In genomic region chr12:27018366-27018765, GRCm38 (mm10) we compare ENCODE assay signal across 18 mouse cellular contexts.
A peak's percentile ranks its signal among the peaks of the same experiment; 100 is the strongest.
DNase-seq lines count a peak whose midpoint lies in the region; ATAC-seq and TF ChIP-seq lines count a peak whose summit lies in the region.
"Had no signal": no experiment of that assay in that cellular context is flagged by ENCODE, and none has a peak within 500 bp of the region (broad histone marks: within the 10 kb centered on the region; RNA-seq: fewer than 3 reads in every experiment).

No protein-coding gene starts in this region.

- TF ChIP-seq CTCF in midbrain, postnatal 0 days (IDR thresholded peaks at IDR 0.05), result no peak

- H3K36me3 ChIP-seq in embryonic facial prominence, embryonic 14.5 days (ENCODE audit: control insufficient read depth, insufficient read depth, low read length), result no peaks in the 10 kb centered on the region
- no peaks in the 10 kb centered on the region for H3K36me3 ChIP-seq in hindbrain, embryonic 16.5 days (ENCODE audit: control insufficient read depth, insufficient read depth, low read length)
- no peaks in the 10 kb centered on the region for H3K36me3 ChIP-seq in midbrain, postnatal 0 days (ENCODE audit: insufficient read depth, low read length)
- H3K36me3 ChIP-seq: embryonic facial prominence, embryonic 15.5 days had no signal

- WGBS in embryonic facial prominence, embryonic 14.5 days, result 49% methylated on average over 7 of the region's 7 CpGs
- 36% methylated on average over 7 of the region's 7 CpGs for WGBS in hindbrain, embryonic 16.5 days
- 39% methylated on average over 7 of the region's 7 CpGs for WGBS in midbrain, postnatal 0 days

- peaks cover 16% of the 10 kb centered on the region; the same call in 1 of the 2 replicates for H3K4me1 ChIP-seq in embryonic facial prominence, embryonic 14.5 days (ENCODE audit: control insufficient read depth, insufficient read depth, low read length)
- H3K4me1 ChIP-seq in hindbrain, embryonic 16.5 days (ENCODE audit: control insufficient read depth, insufficient read depth, low read depth, low read length), result peaks cover 12% of the 10 kb centered on the region; the same call in 1 of the 2 replicates
- H3K4me1 ChIP-seq in midbrain, postnatal 0 days (ENCODE audit: insufficient read depth, low read length), result peaks cover 4% of the 10 kb centered on the region; the same call in 1 of the 2 replicates

- H3K4me2 ChIP-seq in embryonic facial prominence, embryonic 14.5 days (ENCODE audit: low read depth, low read length), result no peak overlapping the region
- no peak overlapping the region; the same call in 1 of the 2 replicates for H3K4me2 ChIP-seq in hindbrain, embryonic 16.5 days (ENCODE audit: low read length)
- H3K4me2 ChIP-seq in midbrain, postnatal 0 days (ENCODE audit: low read depth, low read length, poor library complexity, severe bottlenecking), result no peak overlapping the region
- H3K4me2 ChIP-seq: embryonic facial prominence, embryonic 15.5 days; heart, embryonic 11.5 days; lung, embryonic 14.5 days had no signal

- H3K9ac ChIP-seq in embryonic facial prominence, embryonic 14.5 days (ENCODE audit: low read depth, low read length), result no peak overlapping the region
- H3K9ac ChIP-seq in hindbrain, embryonic 16.5 days (ENCODE audit: low read depth, low read length), result no peak overlapping the region
- no peak overlapping the region for H3K9ac ChIP-seq in midbrain, postnatal 0 days (replicated peaks; ENCODE audit: low read length, poor library complexity, severe bottlenecking)
- H3K9ac ChIP-seq: embryonic facial prominence, embryonic 15.5 days; lung, embryonic 14.5 days had no signal

- H3K27me3 ChIP-seq in embryonic facial prominence, embryonic 14.5 days (replicated peaks; ENCODE audit: control insufficient read depth, insufficient read depth, low read length), result no peaks in the 10 kb centered on the region
- no peaks in the 10 kb centered on the region for H3K27me3 ChIP-seq in hindbrain, embryonic 16.5 days (replicated peaks; ENCODE audit: control insufficient read depth, insufficient read depth, low read length)
- H3K27me3 ChIP-seq in midbrain, postnatal 0 days (ENCODE audit: insufficient read depth, low read length), result no peaks in the 10 kb centered on the region
- H3K27me3 ChIP-seq: embryonic facial prominence, embryonic 15.5 days had no signal

- H3K27ac ChIP-seq in embryonic facial prominence, embryonic 14.5 days (replicated peaks; ENCODE audit: low read depth, low read length), result no peak overlapping the region
- H3K27ac ChIP-seq in hindbrain, embryonic 16.5 days (ENCODE audit: low read depth, low read length), result peak overlapping the region; percentile 4; the same call in 1 of the 2 replicates
- peak overlapping the region; percentile 28 for H3K27ac ChIP-seq in midbrain, postnatal 0 days (ENCODE audit: low read depth, low read length)
- H3K27ac ChIP-seq: embryonic facial prominence, embryonic 15.5 days had no signal

- ATAC-seq in embryonic facial prominence, embryonic 14.5 days (ENCODE audit: low read depth), result no peak
- peak; percentile 76 for ATAC-seq in hindbrain, embryonic 16.5 days
- ATAC-seq in midbrain, postnatal 0 days (ENCODE audit: low FRiP score), result no peak
- ATAC-seq: intestine, postnatal 0 days had no signal

- no peak overlapping the region for H3K4me3 ChIP-seq in embryonic facial prominence, embryonic 14.5 days (ENCODE audit: low read depth, low read length)
- no peak overlapping the region for H3K4me3 ChIP-seq in hindbrain, embryonic 16.5 days (ENCODE audit: low read length)
- no peak overlapping the region for H3K4me3 ChIP-seq in midbrain, postnatal 0 days (ENCODE audit: low read depth, low read length)
- H3K4me3 ChIP-seq: embryonic facial prominence, embryonic 15.5 days had no signal

- DNase-seq in embryo, embryonic 10.5 days (ENCODE audit: low spot score), result peak; percentile 9
- no peak for DNase-seq in embryo, embryonic 9.5 days (ENCODE audit: extremely low spot score)
- DNase-seq in embryonic facial prominence, embryonic 14.5 days (ENCODE audit: low spot score), result peak; percentile 36
- DNase-seq in midbrain, postnatal 0 days (ENCODE audit: low spot score), result peak; percentile 46
- DNase-seq in lung, adult 18-20 months, result no peak
- DNase-seq in adrenal gland, postnatal 36 days, result no peak
- no peak for DNase-seq in kidney, adult 9 months
- DNase-seq: adrenal gland, postnatal 25 days; cerebellum, adult 9-11 months; gastrocnemius, postnatal 25 days; heart, postnatal 36 days; kidney, postnatal 10 days; lung, embryonic 14.5 days; thymus, adult 2 months had no signal

- H3K9me3 ChIP-seq in embryonic facial prominence, embryonic 14.5 days (ENCODE audit: control insufficient read depth, low read length), result no peaks in the 10 kb centered on the region
- no peaks in the 10 kb centered on the region for H3K9me3 ChIP-seq in hindbrain, embryonic 16.5 days (ENCODE audit: control insufficient read depth, low read length)
- no peaks in the 10 kb centered on the region for H3K9me3 ChIP-seq in midbrain, postnatal 0 days (ENCODE audit: low read length)
- H3K9me3 ChIP-seq: embryonic facial prominence, embryonic 15.5 days had no signal

Comparison
In these comparisons a context has a peak if more than half of its experiments do, and no peak if none do; other contexts are left out.
1. DNase-seq: peak in embryo, embryonic 10.5 days (single experiment), embryonic facial prominence, embryonic 14.5 days (single experiment) and midbrain, postnatal 0 days (single experiment); none in embryo, embryonic 9.5 days (single experiment), lung, adult 18-20 months (0 of 2), adrenal gland, postnatal 36 days (0 of 2) and kidney, adult 9 months (single experiment).